8 mouse cellular contexts compared by ENCODE assay signal in the genomic region with DNA sequence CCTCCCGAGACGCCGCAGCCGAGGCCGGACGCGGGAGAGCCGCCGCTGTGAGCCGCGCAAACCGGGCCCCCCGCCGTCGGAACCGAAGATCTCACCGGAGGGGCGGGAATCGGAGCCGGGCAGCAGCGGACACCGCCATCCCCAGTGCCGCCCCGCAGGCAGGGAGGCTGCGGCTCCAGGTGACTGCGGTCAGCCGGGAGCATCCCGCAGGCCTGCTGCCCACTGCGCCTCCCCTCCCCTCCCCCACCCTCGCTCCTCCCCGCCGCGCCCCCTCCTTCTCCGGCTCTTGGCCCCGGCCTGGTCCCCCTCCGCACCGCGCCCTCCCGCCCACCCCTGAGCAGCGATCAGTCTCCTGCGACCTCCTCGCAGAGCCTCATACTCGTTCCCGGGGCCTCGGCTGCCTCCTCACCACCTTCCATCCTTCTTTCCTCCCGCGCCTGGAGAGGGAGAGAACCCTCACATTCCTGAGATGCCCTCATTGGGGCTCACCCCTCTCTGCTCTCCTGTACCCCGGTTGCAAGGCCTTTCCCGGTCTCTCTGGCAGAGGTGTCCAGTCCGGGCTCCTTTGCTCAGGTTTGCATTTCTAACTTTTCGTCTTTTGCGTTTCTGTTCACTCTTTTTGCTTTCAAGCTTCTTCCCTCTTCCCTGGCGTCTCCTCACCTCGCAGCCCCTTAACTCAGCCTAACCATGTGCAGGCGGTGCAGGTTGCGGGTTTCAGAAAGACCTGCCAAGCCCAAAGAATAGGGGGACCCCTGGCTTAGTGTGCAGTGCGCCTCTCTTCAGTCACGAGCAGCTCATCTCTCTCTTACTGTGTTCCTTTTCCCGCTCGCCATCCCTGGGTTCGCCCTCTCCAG. TPM values are rescaled to one million over a fixed set of nuclear protein-coding genes. Genes with fewer than 3 reads are reported as not detected.
A peak's percentile ranks its signal among the peaks of the same experiment; 100 is the strongest.
DNase-seq lines count a peak whose midpoint lies in the region; ATAC-seq and TF ChIP-seq lines count a peak whose summit lies in the region.

No protein-coding gene starts in this region.

- no peaks in the 10 kb centered on the region for H3K27me3 ChIP-seq in embryonic facial prominence, embryonic 14.5 days (replicated peaks; ENCODE audit: control insufficient read depth, insufficient read depth, low read length)
- no peaks in the 10 kb centered on the region for H3K27me3 ChIP-seq in hindbrain, embryonic 15.5 days
- no peaks in the 10 kb centered on the region for H3K27me3 ChIP-seq in liver, embryonic 16.5 days (ENCODE audit: control insufficient read depth, insufficient read depth, low read depth, low read length)

- no peaks in the 10 kb centered on the region for H3K9me3 ChIP-seq in embryonic facial prominence, embryonic 14.5 days (ENCODE audit: control insufficient read depth, low read length)
- H3K9me3 ChIP-seq in hindbrain, embryonic 15.5 days = no peaks in the 10 kb centered on the region
- no peaks in the 10 kb centered on the region for H3K9me3 ChIP-seq in liver, embryonic 16.5 days (replicated peaks; ENCODE audit: control insufficient read depth, low read length)

- peak overlapping the region; percentile 97 for H3K27ac ChIP-seq in left cerebral cortex, adult 2 months
- peak overlapping the region; percentile 91 for H3K27ac ChIP-seq in embryonic facial prominence, embryonic 14.5 days (replicated peaks; ENCODE audit: low read depth, low read length)
- H3K27ac ChIP-seq in hindbrain, embryonic 15.5 days (replicated peaks) = peak overlapping the region; percentile 93
- peak overlapping the region; percentile 99 for H3K27ac ChIP-seq in liver, embryonic 16.5 days (ENCODE audit: low read length)

- intact Hi-C loops in left cerebral cortex, adult 2 months (cut with DNase I) = no loop called here

- H3K4me3 ChIP-seq in left cerebral cortex, adult 2 months = peak overlapping the region; percentile 98
- H3K4me3 ChIP-seq in embryonic facial prominence, embryonic 14.5 days (ENCODE audit: low read depth, low read length) = peak overlapping the region; percentile 86
- peak overlapping the region; percentile 65 for H3K4me3 ChIP-seq in hindbrain, embryonic 15.5 days
- peak overlapping the region; percentile 96 for H3K4me3 ChIP-seq in liver, embryonic 16.5 days (ENCODE audit: low read depth, low read length)

- whole genome bisulfite sequencing in embryonic facial prominence, embryonic 14.5 days = under 1% methylated on average over 16 of the region's 61 CpGs
- under 1% methylated on average over 43 of the region's 61 CpGs for WGBS in hindbrain, embryonic 15.5 days
- under 1% methylated on average over 51 of the region's 61 CpGs for WGBS in liver, embryonic 16.5 days (ENCODE audit: insufficient replicate concordance)

- ATAC-seq in embryonic facial prominence, embryonic 14.5 days (ENCODE audit: low read depth) = peak; percentile 54
- peak; percentile 52 for ATAC-seq in hindbrain, embryonic 15.5 days (ENCODE audit: low FRiP score, low read depth)
- peak; percentile 47 for ATAC-seq in liver, embryonic 16.5 days (ENCODE audit: low read depth)

- H3K9ac ChIP-seq in embryonic facial prominence, embryonic 14.5 days (ENCODE audit: low read depth, low read length) = peak overlapping the region; percentile 93
- peak overlapping the region; percentile 75 for H3K9ac ChIP-seq in hindbrain, embryonic 15.5 days
- peak overlapping the region; percentile 97 for H3K9ac ChIP-seq in liver, embryonic 16.5 days (ENCODE audit: low read depth, low read length)

- peaks cover 16% of the 10 kb centered on the region; the same call in 1 of the 2 replicates for H3K4me1 ChIP-seq in embryonic facial prominence, embryonic 14.5 days (ENCODE audit: control insufficient read depth, insufficient read depth, low read length)
- H3K4me1 ChIP-seq in hindbrain, embryonic 15.5 days (replicated peaks) = peaks cover 39% of the 10 kb centered on the region
- H3K4me1 ChIP-seq in liver, embryonic 16.5 days (ENCODE audit: control insufficient read depth, low read depth, low read length) = peaks cover 46% of the 10 kb centered on the region

- peak overlapping the region; percentile 80 for H3K4me2 ChIP-seq in embryonic facial prominence, embryonic 14.5 days (ENCODE audit: low read depth, low read length)
- H3K4me2 ChIP-seq in hindbrain, embryonic 15.5 days = peak overlapping the region; percentile 62
- H3K4me2 ChIP-seq in liver, embryonic 16.5 days (ENCODE audit: low read depth, low read length) = peak overlapping the region; percentile 95

- no peak for TF ChIP-seq CTCF in left cerebral cortex, adult 2 months (IDR thresholded peaks at IDR 0.05)

- no peaks in the 10 kb centered on the region for H3K36me3 ChIP-seq in embryonic facial prominence, embryonic 14.5 days (ENCODE audit: control insufficient read depth, insufficient read depth, low read length)
- no peaks in the 10 kb centered on the region for H3K36me3 ChIP-seq in hindbrain, embryonic 15.5 days
- peaks cover 11% of the 10 kb centered on the region for H3K36me3 ChIP-seq in liver, embryonic 16.5 days (ENCODE audit: control insufficient read depth, insufficient read depth)

- no peak for DNase-seq in left cerebral cortex, adult 2 months (ENCODE audit: extremely low spot score in 1 of 2, low spot score in 2 of 2)
- DNase-seq in left cerebral cortex, adult 11 months (ENCODE audit: low spot score) = no peak
- peak; percentile 31 for DNase-seq in R1 (ENCODE audit: low read depth, low spot score)
- no peak for DNase-seq in embryonic facial prominence, embryonic 14.5 days (ENCODE audit: low spot score)
- DNase-seq in retina, postnatal 1 day = peak; percentile 61
- no peak for DNase-seq in ovary, postnatal 14 days (ENCODE audit: low spot score)

RNA-seq across cellular contexts. Expression of a gene that starts 0.6 kb away (rescaled TPM):
- 10 to 100 TPM; 82.0 to 97.8 TPM for total RNA-seq in left cerebral cortex, adult 2 months (2021)
- 82.8 and 85.4 TPM in 2 replicates for polyA plus RNA-seq in embryonic facial prominence, embryonic 14.5 days (2014; fragmentation: Nextera tagmentation; extraction: Ambion mirVana)
- 119 TPM in 2 replicates for polyA plus RNA-seq in hindbrain, embryonic 15.5 days (2015; fragmentation: Nextera tagmentation; extraction: Ambion mirVana)
- 46.0 and 49.5 TPM in 2 replicates for polyA plus RNA-seq in liver, embryonic 16.5 days (2015; fragmentation: Nextera tagmentation; extraction: Ambion mirVana)

RNA-seq across cellular contexts. Expression of a gene that starts 49.0 kb away (rescaled TPM):
- 10 to 100 TPM; 45.7 to 50.1 TPM for total RNA-seq in left cerebral cortex, adult 2 months (2021)
- polyA plus RNA-seq in embryonic facial prominence, embryonic 14.5 days (2014; fragmentation: Nextera tagmentation; extraction: Ambion mirVana) = 57.4 and 60.4 TPM in 2 replicates
- 56.0 and 57.0 TPM in 2 replicates for polyA plus RNA-seq in hindbrain, embryonic 15.5 days (2015; fragmentation: Nextera tagmentation; extraction: Ambion mirVana)
- polyA plus RNA-seq in liver, embryonic 16.5 days (2015; fragmentation: Nextera tagmentation; extraction: Ambion mirVana) = 41.6 and 44.0 TPM in 2 replicates

Comparison
In these comparisons a context has a peak if more than half of its experiments do, and no peak if none do; other contexts are left out.
1. DNase-seq: peak in R1 (single experiment) and retina, postnatal 1 day (single experiment); none in left cerebral cortex, adult 2 months (0 of 2), left cerebral cortex, adult 11 months (single experiment), embryonic facial prominence, embryonic 14.5 days (single experiment) and ovary, postnatal 14 days (single experiment).
2. Peak in every context shown above with its lines, with median percentiles within 50 percentile points of each other: H3K27ac ChIP-seq, H3K4me3 ChIP-seq, ATAC-seq, H3K4me2 ChIP-seq and H3K9ac ChIP-seq.